Mouse (Mus musculus) C2C12 (cell line): ENCODE data around the gene Reep1.

ENCODE experiments used
- CEBPB ChIP-seq: IDR thresholded peaks from one replicate; pipeline ENCODE4 v1.6.1; 2011; ENCODE audit warnings: low read depth, mild to moderate bottlenecking, control low read depth, moderate library complexity
- CTCF ChIP-seq: IDR thresholded peaks from one replicate; pipeline ENCODE4 v1.5.1; 2011; ENCODE audit not compliant: control insufficient read depth, insufficient read depth, insufficient read length
- FOSL1 ChIP-seq: IDR thresholded peaks from one replicate; pipeline ENCODE4 v1.8.0; 2011; ENCODE audit warnings: mild to moderate bottlenecking, low read length; ENCODE audit not compliant: poor library complexity, insufficient read depth, severe bottlenecking
- MYOD1 ChIP-seq: IDR thresholded peaks from one replicate; pipeline ENCODE4 v1.6.1; 2011; ENCODE audit warnings: low read depth; ENCODE audit not compliant: control insufficient read depth, insufficient read length
- MYOG ChIP-seq: IDR thresholded peaks from one replicate; pipeline ENCODE4 v1.6.1; 2011; ENCODE audit not compliant: control insufficient read depth, insufficient read length; ENCODE audit errors: extremely low read depth
- USF1 ChIP-seq: IDR thresholded peaks from one replicate; pipeline ENCODE4 v1.6.1; 2011; ENCODE audit warnings: low read depth, mild to moderate bottlenecking, control low read depth, moderate library complexity

DNA sequence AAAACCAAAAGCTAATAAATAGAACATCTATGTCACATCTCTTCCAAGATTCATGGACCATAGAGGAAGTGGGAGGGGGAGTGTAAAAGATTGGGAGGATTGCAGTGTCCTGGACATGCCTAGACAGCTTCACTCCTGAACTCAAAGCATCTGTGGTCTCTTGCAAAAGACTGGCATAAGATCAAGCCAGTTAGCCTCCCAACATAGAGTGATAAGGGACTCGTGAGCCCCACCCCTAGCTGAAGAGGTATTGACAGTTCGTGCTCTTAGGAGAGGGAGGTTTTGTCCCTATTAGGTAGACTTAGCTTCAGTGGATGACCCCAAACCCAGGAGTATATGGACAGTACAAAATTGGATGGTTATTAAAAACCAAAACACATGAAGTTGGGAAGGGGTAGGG lies 44.2 kb downstream of the Reep1 start:
- TF ChIP-seq FOSL1 = no peak
- no peak for TF ChIP-seq CEBPB
- no peak for TF ChIP-seq USF1
- no peak for TF ChIP-seq MYOD1
- no peak for TF ChIP-seq MYOG
- no peak for TF ChIP-seq CTCF
